Mouse (Mus musculus): ENCODE data around the gene Sec24d. TPM values are rescaled to one million over a fixed set of nuclear protein-coding genes. Genes with fewer than 3 reads are reported as not detected.

Sec24d gene
- 100 to 1,000 TPM in 1 of 2 experiments, 10 to 100 TPM in 1; 45.0 to 159 TPM for total RNA-seq (2021)
- long read RNA-seq, experiment 1, transcript Sec24d-201 (23 exons, 3,903 nt): major isoform, 21 of 31 reads
- long read RNA-seq, experiment 1, partial matches to known transcripts: 6 of 31 reads
- long read RNA-seq, experiment 1, other reads (novel, unspliced or antisense): 4 of 31 reads
- long read RNA-seq, experiment 2, transcript Sec24d-201 (23 exons, 3,903 nt): major isoform, 22 of 106 reads
- long read RNA-seq, experiment 2, partial matches to known transcripts: 79 of 106 reads
- long read RNA-seq, experiment 2, other reads (novel, unspliced or antisense): 4 of 106 reads

- peak; percentile 81 to 88 for DNase-seq (ENCODE audit: low spot score in 2 of 2)
These were observed at the start of gene Sec24d for GRCm38 (mm10) chr3:123266753-123267651. Gene Sec24d, plus strand, starts transcription at chr3:123267455.

GRCm38 (mm10) chr3:123218646-123219045 lies 48.6 kb upstream of the Sec24d start:
- no peak for DNase-seq (ENCODE audit: low spot score in 2 of 2)

- DNase-seq (ENCODE audit: low spot score in 2 of 2): no peak
These were observed 40.0 kb upstream of the Sec24d start for GRCm38 (mm10) chr3:123227276-123227675.

GRCm38 (mm10) chr3:123231639-123232038 lies 35.6 kb upstream of the Sec24d start:
- DNase-seq (ENCODE audit: low spot score in 2 of 2): no peak

- peak in 1 of 2 experiments; percentile 18 for DNase-seq (ENCODE audit: low spot score in 2 of 2)
These were observed 32.9 kb upstream of the Sec24d start for GRCm38 (mm10) chr3:123234191-123234836.

- no peak for DNase-seq (ENCODE audit: low spot score in 2 of 2)
These were observed 31.8 kb upstream of the Sec24d start for GRCm38 (mm10) chr3:123235495-123235894.

GRCm38 (mm10) chr3:123235921-123236320 lies 31.3 kb upstream of the Sec24d start, which contains the start of gene Synpo2:
Gene Synpo2, minus strand, starts transcription at chr3:123236149.
- DNase-seq (ENCODE audit: low spot score in 2 of 2): peak; percentile 63 to 80

- no peak for DNase-seq (ENCODE audit: low spot score in 2 of 2)
These were observed 30.2 kb upstream of the Sec24d start for GRCm38 (mm10) chr3:123237039-123237438.

GRCm38 (mm10) chr3:123237446-123237845 lies 29.8 kb upstream of the Sec24d start:
- no peak for DNase-seq (ENCODE audit: low spot score in 2 of 2)

- DNase-seq (ENCODE audit: low spot score in 2 of 2): no peak
These were observed 22.9 kb upstream of the Sec24d start for GRCm38 (mm10) chr3:123244376-123244775.

- no peak for DNase-seq (ENCODE audit: low spot score in 2 of 2)
These were observed 21.6 kb upstream of the Sec24d start for GRCm38 (mm10) chr3:123245646-123246045.

GRCm38 (mm10) chr3:123256181-123257101 lies 10.8 kb upstream of the Sec24d start:
- DNase-seq (ENCODE audit: low spot score in 2 of 2): no peak

GRCm38 (mm10) chr3:123258709-123259108 lies 8.5 kb upstream of the Sec24d start:
- no peak for DNase-seq (ENCODE audit: low spot score in 2 of 2)

- DNase-seq (ENCODE audit: low spot score in 2 of 2): no peak
These were observed 2.5 kb upstream of the Sec24d start for GRCm38 (mm10) chr3:123264706-123265105.

GRCm38 (mm10) chr3:123267741-123268201 lies 516 bp downstream of the Sec24d start:
- DNase-seq (ENCODE audit: low spot score in 2 of 2): peak; percentile 70 to 72

GRCm38 (mm10) chr3:123282866-123283615 lies 15.8 kb downstream of the Sec24d start:
- DNase-seq (ENCODE audit: low spot score in 2 of 2): no peak

GRCm38 (mm10) chr3:123284284-123284683 lies 17.0 kb downstream of the Sec24d start:
- no peak for DNase-seq (ENCODE audit: low spot score in 2 of 2)

GRCm38 (mm10) chr3:123285649-123286048 lies 18.4 kb downstream of the Sec24d start:
- DNase-seq (ENCODE audit: low spot score in 2 of 2): no peak

- DNase-seq (ENCODE audit: low spot score in 2 of 2): no peak
These were observed 21.8 kb downstream of the Sec24d start for GRCm38 (mm10) chr3:123288856-123289570.

All from adrenal gland, adult 18-20 months (tissue).